Mouse (Mus musculus): ENCODE results near the gene Vwce.
A peak's percentile ranks its signal among the peaks of the same experiment; 100 is the strongest.

Gene Vwce

DNA sequence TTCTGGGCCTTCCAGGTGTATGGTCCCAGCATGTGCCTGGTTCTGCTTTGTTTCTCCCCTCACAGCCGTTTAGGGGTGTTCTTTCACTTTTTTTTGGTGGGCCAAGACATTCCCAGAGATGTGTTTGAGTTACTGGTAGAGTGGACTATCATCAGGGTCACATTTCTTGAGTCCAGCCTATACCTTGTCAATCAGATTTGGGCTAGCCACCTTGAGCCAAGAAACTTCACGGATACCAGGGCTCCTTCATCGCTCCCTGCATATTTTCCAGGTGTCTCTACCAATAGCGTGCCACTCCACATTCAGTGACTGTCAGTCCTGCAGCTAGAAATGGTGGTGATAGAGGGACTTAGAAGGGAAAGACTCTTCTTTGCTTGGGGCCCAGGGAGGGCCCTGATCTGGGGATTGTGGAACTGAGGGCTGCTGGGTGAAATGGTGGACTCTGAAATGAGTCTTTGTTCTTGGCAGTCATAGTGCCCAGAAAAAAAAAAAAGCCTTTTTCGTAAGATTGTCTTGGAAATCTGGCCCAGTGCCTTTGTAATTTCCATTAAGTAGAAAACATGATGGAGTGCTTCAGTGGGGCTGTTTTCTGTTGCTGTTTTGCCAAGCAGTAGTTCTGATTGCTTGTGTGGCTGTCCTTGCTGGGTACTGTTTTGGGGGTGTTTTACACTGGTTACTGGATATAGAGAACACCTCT, 55.6 kb downstream of the Vwce start:
- no peak for DNase-seq (ENCODE audit: low spot score in 2 of 2)

DNA sequence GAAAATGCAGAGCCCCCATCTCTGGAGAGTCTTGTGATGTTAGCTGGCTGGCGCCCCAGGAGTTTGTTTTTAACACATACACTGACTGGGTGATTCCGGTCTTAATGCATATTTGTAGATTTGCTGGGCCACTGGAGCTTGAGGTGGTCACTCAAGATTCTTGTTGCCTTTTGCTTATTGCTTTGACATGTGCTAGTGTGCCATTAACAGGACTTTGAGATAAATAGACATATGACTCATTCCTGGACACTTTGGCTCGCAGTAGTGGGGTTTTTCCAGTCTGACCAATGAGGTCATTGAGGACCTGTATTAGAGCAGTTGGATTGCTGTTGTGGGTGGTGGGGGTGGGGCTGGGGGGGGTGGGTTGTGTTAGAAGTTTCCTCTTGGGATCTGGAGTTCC, 56.3 kb downstream of the Vwce start:
- DNase-seq (ENCODE audit: low spot score in 2 of 2) = no peak

DNA sequence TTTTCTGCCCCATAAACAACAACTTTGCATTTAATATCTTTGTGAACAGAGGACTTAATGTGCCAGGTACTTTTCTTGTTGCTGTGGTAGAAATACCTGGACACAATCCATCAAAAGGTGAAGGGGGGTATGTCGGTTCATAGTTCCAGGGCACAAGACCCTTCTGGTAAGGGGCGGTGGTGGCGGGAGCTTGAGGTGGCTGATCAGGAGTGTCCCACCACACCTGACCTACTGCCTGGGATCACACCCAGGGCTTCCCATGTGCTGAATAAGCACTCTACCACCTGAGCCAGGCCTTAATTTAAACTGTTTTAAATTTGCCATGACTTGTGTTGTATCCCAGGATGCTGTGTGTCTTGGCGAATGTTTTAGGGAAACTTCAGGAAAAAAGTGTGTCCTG, 57.1 kb downstream of the Vwce start:
- no peak for DNase-seq (ENCODE audit: low spot score in 2 of 2)

DNA sequence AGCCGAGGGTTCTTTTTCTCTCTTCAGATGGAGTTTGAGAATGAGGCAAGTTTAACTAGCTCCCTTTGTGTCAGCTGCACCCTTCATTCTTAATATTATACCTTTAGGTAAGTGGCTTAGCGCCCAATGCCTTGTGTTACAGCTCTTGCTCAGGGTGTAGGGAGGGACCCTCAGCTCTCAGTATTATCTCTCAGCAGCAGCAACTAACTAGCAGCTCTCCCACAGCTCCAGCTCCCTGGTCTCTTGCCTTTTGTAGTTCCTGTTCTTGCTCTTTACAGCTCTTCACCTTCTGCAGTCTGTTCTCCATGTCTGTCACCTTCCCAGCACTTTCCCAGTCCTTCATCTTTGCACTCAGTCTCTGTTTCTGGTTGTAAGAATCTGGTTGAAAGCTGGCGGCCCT, 57.6 kb downstream of the Vwce start:
- DNase-seq (ENCODE audit: low spot score in 2 of 2) = no peak

DNA sequence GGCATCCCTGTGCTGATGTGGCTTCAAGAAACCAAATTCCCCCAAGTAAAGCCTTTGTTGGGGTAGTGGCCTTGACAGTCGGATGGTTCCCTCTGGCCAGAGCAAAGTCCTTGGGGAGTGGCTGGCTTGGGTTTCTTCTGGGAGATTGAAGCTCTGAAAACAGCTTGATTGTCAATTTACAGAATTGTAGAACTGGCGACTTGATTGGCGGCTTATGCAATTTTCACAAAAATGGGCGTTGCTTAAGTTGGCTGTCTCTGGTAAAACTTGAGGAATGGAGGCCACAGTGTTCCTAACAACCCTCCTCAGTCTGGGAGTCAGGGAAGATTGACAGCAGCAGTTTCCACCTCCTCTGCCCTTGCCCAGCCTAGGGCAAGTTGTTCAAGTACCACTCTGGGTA, 58.3 kb downstream of the Vwce start:
- DNase-seq (ENCODE audit: low spot score in 2 of 2) = no peak

DNA sequence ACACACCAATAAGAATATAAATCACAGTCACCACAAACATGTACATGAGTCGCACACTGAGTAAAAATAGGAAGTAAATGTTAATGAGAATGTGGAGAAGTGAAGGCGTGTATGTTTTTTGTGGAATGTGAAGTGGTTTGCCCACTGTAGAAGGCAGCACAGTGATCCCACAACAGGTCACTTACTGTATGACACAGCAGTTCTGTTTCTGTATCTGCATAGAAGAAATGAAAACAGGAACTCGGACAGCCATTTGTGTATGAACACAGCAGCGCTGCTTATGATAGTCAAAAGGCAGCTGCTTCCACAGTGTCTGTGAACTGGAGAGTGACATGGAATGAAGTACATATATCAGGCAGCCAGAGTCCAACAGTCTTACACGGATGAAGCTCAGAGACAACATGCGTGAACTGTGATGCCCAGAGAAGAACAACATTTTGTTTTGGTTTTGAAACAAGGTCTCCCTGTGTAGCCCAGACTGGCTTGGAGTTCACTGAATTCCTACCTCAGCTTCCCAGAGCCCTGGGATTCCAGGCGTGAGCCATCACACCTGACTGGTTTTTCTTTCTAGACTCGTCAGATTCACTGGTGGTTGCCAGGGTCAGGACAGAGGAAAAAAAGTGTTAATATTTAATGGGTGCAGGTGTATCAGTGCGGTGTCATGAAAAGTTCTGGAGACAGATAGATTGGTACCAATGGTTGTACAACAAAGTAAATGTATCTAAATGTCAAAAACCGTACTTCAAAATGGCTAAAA, 60.1 kb downstream of the Vwce start:
- DNase-seq (ENCODE audit: low spot score in 2 of 2) = no peak

DNA sequence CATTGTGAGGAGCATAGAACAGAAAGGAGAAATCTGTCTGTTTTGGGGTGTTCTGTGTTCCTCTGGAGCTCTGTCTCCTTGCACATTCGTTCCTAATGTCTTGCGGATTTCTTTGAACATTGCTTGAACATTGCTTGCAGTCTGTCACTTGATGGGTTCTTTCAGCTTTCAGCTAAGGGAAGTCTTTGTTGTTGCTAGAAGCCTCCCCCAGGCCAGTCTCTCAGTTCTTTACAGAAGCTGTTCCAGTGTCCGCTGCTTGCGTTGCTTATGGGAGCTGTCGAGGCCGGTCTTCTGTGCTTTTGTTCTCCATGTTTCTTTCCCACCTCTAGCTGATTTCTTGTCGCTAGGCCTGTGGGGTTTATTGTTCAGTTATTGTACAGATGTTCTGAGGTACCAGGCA, 61.8 kb downstream of the Vwce start:
- no peak for DNase-seq (ENCODE audit: low spot score in 2 of 2)

DNA sequence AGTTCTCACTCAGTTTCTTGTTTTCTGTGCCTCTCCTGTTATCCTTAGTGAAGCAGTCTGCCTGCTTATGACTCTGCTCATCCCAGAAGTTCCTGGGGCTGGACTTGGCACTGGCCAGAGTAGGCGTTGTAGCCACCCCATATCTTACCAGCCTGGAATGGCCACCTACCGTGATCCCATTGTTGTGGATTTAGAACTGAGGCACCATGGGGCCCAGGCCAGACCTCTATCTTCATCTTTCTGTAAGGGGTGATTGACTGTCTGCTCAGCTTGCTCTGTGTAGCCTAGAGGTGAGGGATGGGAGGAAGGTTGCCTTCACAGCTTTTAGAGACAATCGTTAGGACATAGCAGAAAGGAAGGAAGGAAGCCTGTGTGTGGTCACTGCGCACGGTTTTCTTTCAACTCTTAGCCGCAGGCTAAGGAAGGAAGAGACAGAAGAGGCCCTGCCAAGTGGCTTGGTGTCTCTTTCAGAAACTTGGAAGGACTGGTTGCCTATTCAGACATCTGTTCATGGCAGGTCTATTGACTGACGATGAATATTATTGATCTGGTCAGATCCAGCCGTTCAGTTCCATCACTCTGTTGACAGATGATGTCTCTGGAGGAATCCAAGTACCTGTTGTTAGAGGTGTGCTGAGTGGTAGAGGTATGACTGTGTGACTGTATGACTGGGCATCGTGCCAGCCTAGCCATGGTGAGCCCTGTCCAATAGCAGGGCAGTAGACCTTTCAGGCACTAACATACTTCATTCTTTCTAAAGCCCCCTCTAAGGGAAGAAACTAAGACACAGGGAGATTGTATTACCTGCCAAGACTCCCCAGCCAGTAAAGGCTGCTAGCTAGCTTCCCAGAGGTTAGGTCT, 64.3 kb downstream of the Vwce start:
- no peak for DNase-seq (ENCODE audit: low spot score in 2 of 2)

DNA sequence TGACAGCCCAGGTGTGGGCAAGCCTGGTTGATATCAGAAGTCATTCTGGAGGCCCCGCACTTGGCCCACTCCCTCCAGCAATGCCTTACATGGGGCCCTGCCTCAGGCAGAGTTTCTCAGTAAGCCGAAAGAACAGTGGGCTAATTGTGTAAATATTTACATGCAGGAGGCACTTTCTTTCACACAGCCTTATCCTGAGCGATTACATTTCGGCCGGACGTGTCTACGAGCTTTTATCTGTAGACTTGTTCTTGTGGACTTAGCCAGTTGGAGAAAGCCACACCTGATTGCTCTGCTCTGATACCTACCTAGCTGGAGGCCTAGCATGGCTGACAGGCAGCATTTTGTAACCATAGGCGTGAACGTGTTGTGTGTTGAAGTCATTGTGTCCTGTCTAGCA, 65.8 kb downstream of the Vwce start:
- no peak for DNase-seq (ENCODE audit: low spot score in 2 of 2)

DNA sequence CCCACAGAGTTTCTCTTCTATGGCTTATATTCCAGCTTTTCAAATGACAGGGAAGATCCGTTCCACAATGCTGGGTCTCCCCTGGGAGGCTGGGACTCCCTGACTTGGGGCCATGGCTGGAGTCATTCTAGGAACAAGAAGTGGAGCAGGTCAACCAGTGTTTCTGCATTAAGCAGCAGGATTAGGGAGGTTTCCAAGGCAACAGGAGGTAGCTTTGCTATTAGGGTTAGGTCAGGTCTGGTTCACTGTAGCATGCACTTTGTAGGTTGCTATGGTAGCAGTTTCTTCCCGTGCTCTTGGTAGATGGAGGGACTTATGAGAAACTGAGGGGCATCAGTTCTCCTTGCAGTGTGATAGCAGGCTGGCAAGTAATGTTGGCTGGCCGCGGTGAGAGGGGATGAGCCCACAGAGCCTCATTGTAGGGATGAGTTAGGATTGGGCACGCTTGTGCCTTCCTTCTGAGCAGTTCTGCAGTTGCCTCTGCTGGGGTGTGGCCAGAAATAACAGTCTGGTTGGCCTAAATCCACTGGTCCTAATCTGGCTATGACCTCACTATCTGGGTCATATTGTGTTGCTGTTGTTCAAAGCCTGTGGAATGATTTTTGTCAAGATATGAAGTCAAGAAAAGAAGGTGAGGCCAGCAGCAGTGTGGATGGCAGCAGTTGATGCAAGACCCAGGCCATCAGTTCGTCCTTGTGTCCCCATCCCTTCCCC, 67.2 kb downstream of the Vwce start:
- DNase-seq (ENCODE audit: low spot score in 2 of 2) = no peak

DNA sequence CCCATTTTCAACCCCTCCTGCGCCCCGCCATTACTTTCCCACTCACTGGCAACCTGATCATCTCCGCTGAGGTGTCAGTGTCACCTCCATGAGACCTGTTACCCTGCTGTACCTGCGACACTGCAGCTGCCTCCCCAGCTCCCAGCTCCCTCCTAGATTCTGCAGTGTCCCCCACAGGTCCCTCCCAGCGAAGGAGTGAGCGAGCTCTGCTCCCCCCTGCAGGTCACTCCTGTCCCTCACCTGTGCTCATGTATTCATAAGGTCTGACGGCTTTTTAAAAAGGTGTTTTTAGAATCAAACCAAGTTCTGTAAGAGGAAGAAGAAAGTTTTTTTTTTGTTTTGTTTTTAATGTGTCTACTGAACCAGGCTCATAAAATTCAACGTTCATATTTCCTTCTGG, 68.1 kb downstream of the Vwce start:
- DNase-seq (ENCODE audit: low spot score in 2 of 2) = no peak

DNA sequence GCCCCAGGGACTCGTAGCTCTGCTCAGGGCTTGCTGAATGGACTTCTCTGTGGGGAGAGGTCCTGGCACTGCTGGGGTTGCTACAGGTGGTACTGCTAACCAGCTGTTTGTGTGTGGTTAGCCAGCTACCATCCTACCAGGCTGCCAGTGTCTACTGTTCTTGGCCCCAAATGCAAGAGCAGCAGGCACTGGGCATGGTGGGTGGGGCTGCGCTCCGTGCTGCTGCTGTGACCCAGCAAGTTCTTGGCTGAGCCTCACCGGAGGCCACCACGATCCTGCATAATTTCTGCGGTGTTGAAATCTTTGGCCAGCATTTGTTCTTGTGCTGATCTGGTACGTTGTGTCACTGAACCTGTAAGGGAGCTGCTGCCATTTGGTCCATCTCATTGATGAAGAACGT, 69.5 kb downstream of the Vwce start:
- DNase-seq (ENCODE audit: low spot score in 2 of 2) = no peak

DNA sequence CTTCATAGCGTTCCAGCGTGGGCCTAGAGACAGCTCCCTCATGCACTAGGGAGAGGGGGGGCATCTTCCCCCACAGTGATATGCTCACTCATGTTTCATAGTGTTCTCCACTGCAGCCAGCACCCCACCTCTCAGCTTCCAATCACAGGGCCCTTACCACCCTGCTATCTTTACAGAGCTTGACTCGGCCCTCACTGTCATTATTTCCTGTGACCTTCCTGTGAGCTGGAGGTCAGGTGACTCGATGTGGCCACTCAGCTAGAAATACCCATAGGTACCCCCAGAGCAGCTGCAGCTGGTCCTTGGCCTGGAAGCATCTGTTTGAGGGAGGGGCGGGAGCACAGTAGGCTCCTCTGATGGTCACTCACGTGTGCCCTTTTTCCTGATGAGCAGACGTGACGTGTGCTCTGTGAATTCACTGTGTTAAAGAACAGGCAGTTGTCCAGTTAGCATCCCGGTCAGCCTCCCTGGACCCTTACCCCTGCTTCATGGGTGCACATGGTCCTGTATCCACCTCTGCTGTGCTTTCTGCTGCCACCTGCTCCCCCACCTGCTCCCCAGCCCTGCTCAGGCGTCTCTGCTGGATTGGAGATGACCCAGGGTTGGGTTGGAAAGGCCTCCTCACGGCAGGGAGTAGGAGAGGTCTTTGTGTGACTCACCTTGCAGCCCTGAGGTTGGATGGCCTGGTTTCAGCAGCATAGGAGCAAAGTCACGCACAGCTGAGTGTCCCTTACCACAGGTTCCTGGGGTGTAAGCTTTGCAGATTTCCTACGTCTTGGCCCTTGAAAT, 73.3 kb downstream of the Vwce start:
- no peak for DNase-seq (ENCODE audit: low spot score in 2 of 2)

DNA sequence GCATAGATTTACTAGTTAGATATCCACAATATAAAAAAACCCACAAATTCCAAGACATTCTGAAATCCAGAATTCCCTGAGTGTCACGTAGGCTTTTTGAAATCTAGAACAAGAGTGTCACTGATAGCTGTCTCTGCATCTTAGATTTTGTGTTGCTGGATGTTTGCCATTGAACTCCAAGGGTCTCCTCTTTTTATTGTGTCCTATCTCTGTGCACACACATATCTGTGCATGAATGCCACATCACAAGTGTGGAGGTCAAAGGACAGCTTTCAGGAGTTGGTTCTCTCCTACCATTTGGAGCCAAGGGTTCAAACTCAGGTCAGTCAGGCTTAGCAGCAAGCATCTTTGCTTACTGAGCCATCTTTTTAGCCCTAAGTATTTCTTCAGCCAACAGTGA, 73.9 kb downstream of the Vwce start:
- DNase-seq (ENCODE audit: low spot score in 2 of 2) = no peak

DNA sequence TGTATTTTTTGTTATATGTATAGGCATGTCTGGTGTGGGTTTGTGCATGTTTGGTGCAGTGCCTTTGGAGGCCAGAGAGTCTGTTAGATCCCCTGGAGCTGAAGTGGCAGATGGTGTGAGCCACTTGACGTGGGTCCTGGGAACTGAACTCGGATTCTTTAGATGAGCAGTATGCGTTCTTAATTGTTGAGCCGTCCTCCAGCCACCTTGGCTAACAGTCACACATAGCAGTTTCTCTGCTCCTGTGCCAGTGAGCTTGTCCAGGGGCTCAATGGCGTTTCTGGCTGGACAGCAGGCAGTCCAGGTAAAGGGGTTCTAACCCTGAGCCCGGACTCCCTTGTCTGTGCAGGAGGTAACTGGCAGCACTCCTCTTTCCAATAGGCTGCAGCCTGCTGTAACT, 74.9 kb downstream of the Vwce start:
- DNase-seq (ENCODE audit: low spot score in 2 of 2) = no peak

DNA sequence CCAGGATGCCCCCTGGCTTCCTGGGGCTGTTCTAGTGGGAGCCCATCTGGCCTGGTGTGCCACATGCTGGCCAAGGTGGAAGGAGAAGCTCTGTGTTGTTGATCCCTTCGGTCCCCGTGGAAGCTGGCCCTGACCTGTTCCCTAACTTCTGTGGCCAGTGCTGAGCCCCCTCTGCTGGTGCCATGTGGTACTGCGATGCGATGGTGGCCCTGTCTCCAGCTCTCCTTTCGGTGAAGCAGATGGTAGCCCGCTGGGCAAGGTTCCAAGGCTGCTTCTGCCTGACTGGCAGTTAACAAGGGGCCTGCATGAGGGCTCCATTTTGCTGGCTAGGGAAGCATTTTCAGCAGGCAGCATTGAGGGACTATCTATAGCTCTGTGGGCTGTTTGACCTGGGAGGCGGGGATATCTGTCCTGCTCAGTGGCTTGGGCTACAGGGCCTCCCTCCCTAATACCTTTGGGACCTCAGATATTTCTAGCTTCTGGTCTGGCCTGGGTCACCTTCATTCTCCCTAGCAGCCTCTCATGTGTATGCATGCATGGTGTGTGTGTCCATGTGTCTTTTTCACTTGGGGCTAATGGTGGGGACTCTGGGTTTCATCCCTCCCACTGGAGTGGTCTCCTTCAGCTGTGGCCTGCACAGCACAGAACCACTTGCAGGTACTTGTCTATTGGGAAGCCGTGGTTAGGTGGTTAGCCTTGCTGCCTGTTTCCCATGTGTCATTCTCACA, 75.5 kb downstream of the Vwce start:
- peak; percentile 99 for DNase-seq (ENCODE audit: low spot score in 2 of 2)

DNA sequence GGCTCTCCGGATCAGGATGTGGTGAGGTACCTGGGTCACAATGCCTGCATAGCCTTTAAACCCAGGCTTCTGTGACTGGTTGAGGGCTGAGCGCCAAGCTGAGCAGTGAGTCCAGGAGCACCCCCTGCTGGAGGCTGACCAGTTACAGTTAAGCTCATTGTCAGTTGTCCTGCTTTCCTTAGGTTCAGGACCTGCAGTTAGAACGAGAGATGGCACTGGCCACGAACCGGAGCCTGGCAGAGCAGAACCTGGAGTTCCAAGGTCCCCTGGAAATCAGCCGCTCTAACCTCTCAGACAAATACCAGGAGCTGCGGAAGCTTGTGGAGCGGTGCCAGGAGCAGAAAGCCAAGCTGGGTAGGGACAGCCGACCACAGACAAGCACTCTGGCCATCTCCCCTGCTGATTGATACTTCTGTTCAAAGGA, 76.1 kb downstream of the Vwce start:
- peak; percentile 59 to 68 for DNase-seq (ENCODE audit: low spot score in 2 of 2)

DNA sequence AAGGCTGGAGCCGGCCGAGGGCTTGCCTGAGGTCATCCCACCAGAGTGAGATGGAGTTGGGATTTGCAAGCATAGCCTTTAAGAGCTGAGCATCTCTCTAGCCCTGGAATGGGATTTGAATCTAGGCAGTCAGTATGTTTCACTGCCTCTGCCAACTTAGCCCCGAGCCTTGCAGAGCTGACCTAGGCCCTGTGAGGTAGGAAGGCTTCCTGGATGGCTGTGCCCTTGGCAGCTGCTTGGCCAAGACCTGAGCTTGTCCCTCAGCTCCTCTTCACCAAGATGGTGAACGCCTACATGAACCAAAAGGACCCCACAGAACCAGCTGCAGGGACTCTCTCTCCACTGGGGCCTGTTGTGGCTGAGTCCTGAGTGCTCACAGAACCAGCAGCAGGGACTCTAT, 76.7 kb downstream of the Vwce start:
- no peak for DNase-seq (ENCODE audit: low spot score in 2 of 2)

DNA sequence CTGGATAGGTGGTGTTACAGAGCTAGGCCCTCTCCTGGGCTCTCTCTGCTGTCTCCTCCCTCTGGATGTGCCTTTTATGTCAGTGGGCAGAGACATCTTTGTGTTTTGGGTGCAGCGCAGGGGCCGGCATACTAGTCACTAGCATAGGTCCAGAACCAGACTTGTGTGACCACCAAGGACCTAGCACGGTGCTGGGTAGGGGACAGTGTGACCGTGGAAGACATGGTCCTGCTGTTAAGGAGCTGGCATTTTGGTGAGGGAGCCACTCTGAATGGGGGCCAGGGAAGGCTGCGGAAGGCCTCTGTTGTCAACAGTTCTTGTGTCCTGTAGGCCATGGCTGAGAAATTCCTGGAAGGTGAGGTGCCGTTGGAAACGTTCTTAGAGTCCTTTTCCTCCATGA, 78.2 kb downstream of the Vwce start:
- DNase-seq (ENCODE audit: low spot score in 2 of 2) = no peak

DNA sequence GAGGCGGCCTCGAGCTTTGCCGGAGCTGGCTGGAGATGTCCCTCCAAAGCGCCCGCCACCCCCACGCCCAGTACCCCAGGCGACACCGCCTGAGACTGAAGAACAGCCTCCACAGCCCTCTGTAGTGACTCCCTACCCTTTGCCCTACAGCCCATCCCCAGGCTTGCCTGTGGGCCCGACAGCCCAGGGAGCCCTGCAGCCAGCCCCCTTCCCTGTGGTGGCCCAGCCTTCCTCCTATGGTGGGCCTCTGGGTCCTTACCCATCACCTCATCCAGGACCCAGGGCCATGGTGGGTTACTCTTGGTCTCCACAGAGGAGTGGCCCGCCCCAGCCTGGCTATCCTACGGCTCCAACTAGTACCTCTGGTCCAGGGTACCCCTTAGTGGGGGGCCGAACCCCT, 78.6 kb downstream of the Vwce start:
- DNase-seq (ENCODE audit: low spot score in 2 of 2) = no peak

DNA sequence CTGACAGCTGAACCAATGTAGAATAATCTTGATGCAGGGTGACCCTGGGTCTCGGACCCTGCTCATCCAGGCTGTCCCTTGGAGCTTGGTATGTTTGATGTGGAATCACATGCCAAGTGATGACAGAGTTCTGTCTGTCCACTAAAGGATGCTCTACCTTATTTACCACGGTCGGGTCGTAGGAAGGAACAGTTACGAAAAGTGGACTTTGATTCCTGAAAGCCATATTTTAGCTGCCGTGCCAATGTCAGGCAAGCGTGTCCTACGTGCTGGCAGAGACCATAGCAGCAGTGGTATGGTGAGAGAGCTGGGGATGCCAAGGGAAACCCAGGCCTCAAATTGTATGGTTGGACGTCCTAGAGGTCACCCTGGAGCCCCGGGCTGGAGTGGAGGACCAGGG, 79.5 kb downstream of the Vwce start:
- no peak for DNase-seq (ENCODE audit: low spot score in 2 of 2)
